Mouse (Mus musculus): ENCODE measurements around the gene Cphx1. TPM values are rescaled to one million over a fixed set of nuclear protein-coding genes. Genes with fewer than 3 reads are reported as not detected.
"Not testable (repeated sequence)": the region's sequence is repeated elsewhere in the genome, so short reads cannot be mapped to it uniquely, and the experiment has no call there.

Gene Cphx1
- polyA plus RNA-seq, 1 experiment = not detected

DNA sequence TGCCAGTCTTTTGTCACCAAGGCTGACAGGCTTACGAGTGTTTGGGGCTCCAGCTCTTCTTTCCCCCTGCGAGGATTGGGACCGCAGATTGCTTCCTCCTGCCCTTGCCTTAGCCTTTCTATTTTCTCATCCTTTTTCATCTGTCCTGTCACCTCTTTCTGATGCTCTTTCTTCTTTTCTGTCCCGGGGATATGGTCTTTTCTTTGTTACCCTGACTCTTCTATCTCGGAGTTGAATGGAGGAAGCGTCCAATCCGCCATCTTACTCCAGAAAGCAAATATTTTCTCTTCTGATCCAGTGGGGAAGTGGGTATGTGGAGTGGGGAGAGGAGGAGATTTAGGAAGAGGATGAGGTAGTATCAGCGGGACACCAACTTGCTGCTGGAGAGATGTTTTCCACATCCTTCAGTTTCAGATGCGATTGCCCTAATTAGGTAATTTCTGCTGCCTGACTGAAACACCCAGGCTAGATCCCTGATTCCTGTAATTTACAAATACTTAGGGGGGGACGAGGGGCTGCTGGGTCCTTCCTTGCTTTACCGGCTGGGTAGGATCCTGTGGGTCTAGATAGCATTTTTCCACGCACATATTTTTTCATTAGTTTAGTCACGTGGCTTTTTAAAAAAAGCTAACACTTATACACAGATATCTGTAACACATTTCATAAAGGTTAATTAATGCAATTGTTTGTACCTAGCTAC lies 41.3 kb downstream of the Cphx1 start:
- not testable (repeated sequence) for H3K9me3 ChIP-seq (ENCODE audit: control insufficient read depth, low read length); H3K4me3 ChIP-seq (replicated peaks); H3K4me1 ChIP-seq (ENCODE audit: control insufficient read depth); H3K27me3 ChIP-seq (ENCODE audit: control insufficient read depth); H3K36me3 ChIP-seq (ENCODE audit: control insufficient read depth)

DNA sequence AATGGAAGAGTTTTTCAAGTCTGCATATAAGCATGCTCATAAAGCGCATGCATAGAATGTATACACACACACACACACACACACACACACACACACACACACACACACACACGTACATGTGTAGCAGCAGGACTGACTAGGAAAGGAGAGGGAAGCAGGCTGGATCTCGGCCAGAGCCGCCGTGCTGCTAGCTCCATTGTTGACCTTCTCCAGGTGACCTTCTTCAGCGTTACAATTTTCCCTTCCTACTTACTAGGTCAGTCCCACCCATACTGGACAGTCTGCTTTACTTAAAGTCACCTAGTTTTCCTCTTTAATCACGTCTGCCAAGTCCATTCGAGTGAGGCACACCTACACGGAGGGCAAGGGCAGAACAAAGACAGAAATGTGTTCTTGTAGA lies 43.8 kb downstream of the Cphx1 start:
- not testable (repeated sequence) for H3K4me1 ChIP-seq (ENCODE audit: control insufficient read depth); H3K36me3 ChIP-seq (ENCODE audit: control insufficient read depth); H3K27me3 ChIP-seq (ENCODE audit: control insufficient read depth); H3K4me3 ChIP-seq (replicated peaks); H3K9me3 ChIP-seq (ENCODE audit: control insufficient read depth, low read length)

Other genes with a start within 250 kb of the Cphx1 start
- 0.67 and 0.71 TPM in 2 replicates for gene Ppif, start 244.2 kb upstream of the Cphx1 start, polyA plus RNA-seq (2012)
- gene Zcchc24, start 169.3 kb upstream of the Cphx1 start, polyA plus RNA-seq (2012) = 0.02 and 0.04 TPM in 2 replicates
- gene Anxa11, start 96.1 kb upstream of the Cphx1 start, polyA plus RNA-seq (2012) = 0.39 and 0.42 TPM in 2 replicates
- not detected in 2 replicates for gene Plac9a, start 35.2 kb upstream of the Cphx1 start, polyA plus RNA-seq (2012)
- gene Tmem254a, start 10.6 kb upstream of the Cphx1 start, polyA plus RNA-seq (2012) = 0.05 and 0.06 TPM in 2 replicates
- gene Duxbl1, start 40.3 kb downstream of the Cphx1 start, polyA plus RNA-seq (2012) = not detected in 2 replicates
- not detected in 2 replicates for gene Gm9780, start 104.4 kb downstream of the Cphx1 start, polyA plus RNA-seq (2012)
- 0.03 and 0.07 TPM in 2 replicates for gene Tmem254c, start 129.1 kb downstream of the Cphx1 start, polyA plus RNA-seq (2012)
- gene Cphx2, start 143.2 kb downstream of the Cphx1 start, polyA plus RNA-seq (2012) = not detected in 2 replicates
- not detected in 2 replicates for gene Cphx3, start 144.0 kb downstream of the Cphx1 start, polyA plus RNA-seq (2012)
- gene Duxbl2, start 180.0 kb downstream of the Cphx1 start, polyA plus RNA-seq (2012) = not detected in 2 replicates
- gene Plac9b, start 244.2 kb downstream of the Cphx1 start, polyA plus RNA-seq (2012) = not detected in 2 replicates

All from erythroblast, embryonic 14.5 days (primary cell).